Mouse (Mus musculus) forebrain, embryonic 13.5 days (tissue): ENCODE results near the gene Mbtps2. TPM values are rescaled to one million over a fixed set of nuclear protein-coding genes. Genes with fewer than 3 reads are reported as not detected.
A peak's percentile ranks its signal among the peaks of the same experiment; 100 is the strongest.

ENCODE experiments used
- ATAC-seq: fragments of 200-750 bp; cut with Nextera tagmentation; 2 replicates; pipeline ENCODE4 v1.8.0; 2017
- H3K27ac ChIP-seq: fragments of 300-500 bp; sonication (generic); 2 replicates; pipeline ENCODE4 v1.5.1; 2015; ENCODE audit warnings: inconsistent platforms, mild to moderate bottlenecking, moderate library complexity
- H3K27me3 ChIP-seq: fragments of 300-500 bp; sonication (generic); 2 replicates; pipeline ENCODE4 v1.6.1; 2015; ENCODE audit warnings: mild to moderate bottlenecking, inconsistent platforms
- H3K36me3 ChIP-seq: fragments of 300-500 bp; sonication (generic); 2 replicates; pipeline ENCODE4 v1.6.1; 2015; ENCODE audit warnings: mild to moderate bottlenecking, inconsistent platforms; ENCODE audit not compliant: poor library complexity, severe bottlenecking
- H3K4me1 ChIP-seq: fragments of 300-500 bp; sonication (generic); 2 replicates; pipeline ENCODE4 v1.6.1; 2015; ENCODE audit warnings: inconsistent platforms
- H3K4me2 ChIP-seq: fragments of 300-500 bp; sonication (generic); 2 replicates; pipeline ENCODE4 v1.6.1; 2015; ENCODE audit warnings: inconsistent platforms, mild to moderate bottlenecking, moderate library complexity
- H3K4me3 ChIP-seq: fragments of 300-500 bp; sonication (generic); 2 replicates; pipeline ENCODE4 v1.5.1; 2015; ENCODE audit warnings: mild to moderate bottlenecking, inconsistent platforms
- H3K9ac ChIP-seq: fragments of 300-500 bp; sonication (generic); 2 replicates; pipeline ENCODE4 v1.6.1; 2015; ENCODE audit warnings: mild to moderate bottlenecking, inconsistent platforms
- H3K9me3 ChIP-seq: fragments of 300-500 bp; sonication (generic); replicated peaks from 2 replicates; pipeline ENCODE4 v1.6.1; 2016; ENCODE audit warnings: inconsistent platforms
- WGBS: fragments of 180-500 bp; shearing (Covaris S2); methylation state at CpG from one replicate; pipeline ENCODE4 v1.1.7; 2015; 5-methylcytosine and 5-hydroxymethylcytosine counted together
- polyA plus RNA-seq: library from polyadenylated mRNA; unstranded; fragments of >200 nt; fragmentation: Nextera tagmentation; extraction: Ambion mirVana; gene quantifications from 2 replicates; pipeline ENCODE4 v1.2.1, GENCODE M21; 2015

The Mbtps2 gene
- polyA plus RNA-seq, 1 experiment from 2014 or later = 26.1 TPM

DNA sequence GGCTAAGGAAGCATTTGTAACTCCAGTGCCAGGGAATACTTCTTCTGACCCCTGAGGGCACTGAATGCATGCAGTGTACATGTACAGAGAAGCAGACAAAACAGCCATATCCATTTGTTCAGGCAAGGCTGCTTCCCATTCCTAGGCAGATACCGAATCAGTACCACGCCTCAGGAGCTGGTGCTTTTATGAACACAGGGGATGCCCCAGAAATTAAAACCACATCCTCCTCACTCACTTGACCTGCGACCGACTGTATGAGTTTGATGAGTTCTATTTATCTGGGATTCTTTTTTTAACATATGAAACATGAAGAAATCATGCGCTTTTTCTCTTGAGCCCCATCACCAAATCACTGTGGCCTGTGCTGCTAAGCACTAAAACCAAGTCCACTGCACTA, 1.7 kb downstream of the Mbtps2 start:
- Histone ChIP-seq H3K9ac (peak overlapping the region; percentile 78; the same call in 1 of the 2 replicates), H3K36me3 (no peaks in the 10 kb centered on the region), H3K9me3 (no peaks in the 10 kb centered on the region), H3K27me3 (no peaks in the 10 kb centered on the region), H3K4me2 (peak overlapping the region; percentile 57), H3K27ac (no peak overlapping the region), H3K4me1 (0 out of 2 replicates have a peak, but pooled peaks cover 8% of the 10 kb centered on the region), H3K4me3 (peak overlapping the region; percentile 59)
- 91% methylated on average over 5 of the region's 5 CpGs for WGBS
- ATAC-seq = no peak

DNA sequence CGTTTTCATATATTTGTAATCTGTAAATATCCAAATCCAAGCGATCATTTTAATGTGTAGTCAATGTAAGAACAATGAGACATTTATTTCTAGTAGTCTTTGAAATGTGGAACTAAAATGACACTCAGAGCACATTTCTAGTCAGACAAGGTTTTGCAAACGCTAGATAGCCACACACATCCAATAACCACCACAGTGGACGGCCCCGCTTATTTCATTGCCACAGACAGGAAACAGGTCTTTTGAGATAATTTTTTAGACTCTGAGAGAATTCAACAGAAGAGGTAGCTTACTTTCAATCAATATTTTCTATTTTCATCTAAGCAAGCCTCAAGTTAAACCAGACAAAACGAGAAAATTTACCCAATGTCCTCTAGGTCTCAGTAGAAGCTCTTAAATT, 2.6 kb downstream of the Mbtps2 start:
- WGBS = 89% methylated on average over 6 of the region's 6 CpGs
- H3K9ac ChIP-seq = no peak overlapping the region
- no peaks in the 10 kb centered on the region for H3K9me3 ChIP-seq
- no peak overlapping the region for H3K4me3 ChIP-seq
- H3K27ac ChIP-seq = no peak overlapping the region
- 0 out of 2 replicates have a peak, but pooled peaks cover 8% of the 10 kb centered on the region for H3K4me1 ChIP-seq
- no peaks in the 10 kb centered on the region for H3K27me3 ChIP-seq
- H3K4me2 ChIP-seq = no peak overlapping the region
- no peak for ATAC-seq
- H3K36me3 ChIP-seq = no peaks in the 10 kb centered on the region

DNA sequence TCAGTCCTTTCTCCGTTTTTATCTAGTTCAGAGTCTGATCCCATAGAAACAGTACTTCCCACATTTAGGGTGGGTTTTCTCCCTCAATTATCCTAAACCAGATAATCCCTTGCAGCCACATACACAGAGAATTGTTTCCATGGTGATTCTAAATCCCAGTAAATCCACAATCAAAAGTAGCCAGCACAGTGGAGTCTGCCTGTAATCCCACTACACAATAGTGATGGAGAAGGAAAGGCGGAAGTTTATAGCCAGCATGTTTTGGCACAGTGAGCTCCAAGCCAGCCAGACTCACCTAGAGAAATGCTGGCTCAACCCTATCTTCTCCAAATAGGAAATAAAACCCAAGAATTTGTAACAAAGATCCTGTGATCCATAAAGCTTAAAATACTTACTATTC, 3.9 kb downstream of the Mbtps2 start:
- WGBS = 41% methylated on average over 2 of the region's 2 CpGs
- peaks cover 9% of the 10 kb centered on the region; the same call in 1 of the 2 replicates for H3K36me3 ChIP-seq
- H3K9ac ChIP-seq = no peak overlapping the region
- H3K4me1 ChIP-seq = 0 out of 2 replicates have a peak, but pooled peaks cover 8% of the 10 kb centered on the region
- H3K27ac ChIP-seq = no peak overlapping the region
- no peaks in the 10 kb centered on the region for H3K27me3 ChIP-seq
- H3K4me3 ChIP-seq = no peak overlapping the region
- H3K4me2 ChIP-seq = no peak overlapping the region
- no peak for ATAC-seq
- H3K9me3 ChIP-seq = no peaks in the 10 kb centered on the region

DNA sequence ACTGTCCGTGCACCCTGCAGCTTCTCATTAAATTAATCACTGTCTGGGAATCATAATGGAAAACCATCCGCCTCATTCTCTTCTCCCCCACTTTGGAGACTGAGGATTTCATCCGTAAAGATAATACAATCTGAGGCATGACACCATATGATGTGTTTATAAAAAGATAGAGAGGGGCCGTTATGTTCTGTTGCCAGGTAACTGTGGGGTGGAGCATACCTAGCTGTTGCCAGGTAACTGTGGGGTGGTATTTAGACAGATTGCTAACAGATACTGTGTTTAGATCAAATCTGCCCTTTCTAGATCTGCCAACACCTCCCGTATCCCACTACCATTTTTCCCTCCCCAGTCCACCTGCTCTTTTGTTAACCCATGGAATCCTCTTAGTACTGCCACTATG, 11.5 kb downstream of the Mbtps2 start:
- Histone ChIP-seq H3K9me3 (no peaks in the 10 kb centered on the region), H3K4me2 (no peak overlapping the region), H3K4me3 (no peak overlapping the region), H3K27ac (0 out of 2 replicates have a peak overlapping the region, but pooled peaks have one; percentile 31), H3K9ac (no peak overlapping the region), H3K27me3 (no peaks in the 10 kb centered on the region), H3K36me3 (peaks cover 12% of the 10 kb centered on the region), H3K4me1 (no peaks in the 10 kb centered on the region)
- WGBS = 45% methylated on average over 5 of the region's 5 CpGs
- 0 out of 2 replicates have a peak, but pooled peaks have one; percentile 27 for ATAC-seq

GRCm38 (mm10) chrX:157586397-157586796, 12.1 kb downstream of the Mbtps2 start:
- Histone ChIP-seq H3K36me3 (peaks cover 12% of the 10 kb centered on the region), H3K9ac (no peak overlapping the region), H3K4me2 (no peak overlapping the region), H3K9me3 (no peaks in the 10 kb centered on the region), H3K4me1 (no peaks in the 10 kb centered on the region), H3K27me3 (no peaks in the 10 kb centered on the region), H3K27ac (no peak overlapping the region), H3K4me3 (no peak overlapping the region)
- peak; percentile 67; the same call in 1 of the 2 replicates for ATAC-seq

- Histone ChIP-seq H3K27ac (no peak overlapping the region), H3K27me3 (no peaks in the 10 kb centered on the region), H3K4me2 (no peak overlapping the region), H3K4me3 (no peak overlapping the region), H3K36me3 (peaks cover 13% of the 10 kb centered on the region), H3K9ac (no peak overlapping the region), H3K9me3 (no peaks in the 10 kb centered on the region), H3K4me1 (no peaks in the 10 kb centered on the region)
- no peak for ATAC-seq
- 60% methylated on average over 6 of the region's 6 CpGs for WGBS
Observed at GRCm38 (mm10) chrX:157579108-157579614, 19.4 kb downstream of the Mbtps2 start.

DNA sequence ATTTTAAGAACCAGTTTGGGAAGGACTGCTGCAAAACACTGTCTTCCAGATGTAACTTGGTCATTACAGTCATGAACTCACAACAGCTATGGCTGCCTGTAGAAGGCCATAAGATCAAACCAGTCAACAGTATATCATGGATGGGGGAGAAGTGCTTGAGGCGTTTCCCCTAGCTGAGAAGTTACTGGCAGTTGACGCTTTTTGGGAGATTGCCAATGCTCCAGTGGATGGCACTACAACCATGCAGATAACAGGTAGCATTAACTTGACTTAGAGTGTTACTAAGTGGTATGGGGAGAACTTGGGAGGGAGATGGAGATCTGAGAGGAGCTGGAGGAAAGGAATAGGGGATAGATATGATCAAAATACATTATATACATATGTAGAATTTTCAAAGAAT, 23.8 kb downstream of the Mbtps2 start:
- H3K27me3 ChIP-seq = no peaks in the 10 kb centered on the region
- no peak for ATAC-seq
- H3K4me2 ChIP-seq = no peak overlapping the region
- H3K4me3 ChIP-seq = no peak overlapping the region
- 86% methylated on average over 2 of the region's 2 CpGs for WGBS
- H3K9ac ChIP-seq = no peak overlapping the region
- H3K4me1 ChIP-seq = no peaks in the 10 kb centered on the region
- H3K9me3 ChIP-seq = no peaks in the 10 kb centered on the region
- H3K27ac ChIP-seq = no peak overlapping the region
- H3K36me3 ChIP-seq = peaks cover 13% of the 10 kb centered on the region

DNA sequence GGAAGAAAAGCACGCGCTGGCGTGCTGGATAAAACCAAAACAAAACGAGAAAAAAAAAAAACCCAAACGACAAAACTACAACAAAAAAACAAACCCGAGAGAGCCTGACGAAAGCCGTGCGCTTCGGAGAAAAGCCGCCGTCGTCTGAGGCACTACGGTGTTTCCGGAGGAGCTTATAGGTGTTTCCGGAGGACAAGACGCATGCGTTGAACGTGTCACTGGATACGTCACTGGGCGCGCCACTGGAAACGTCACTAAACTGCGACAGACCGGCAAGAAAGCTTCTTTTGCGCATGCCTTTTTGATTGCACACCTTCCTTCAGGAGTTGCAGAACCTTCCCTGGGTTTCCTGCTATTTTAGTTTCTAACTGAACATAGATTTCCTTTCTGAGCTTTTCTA, 29.7 kb downstream of the Mbtps2 start, which contains the start of gene Yy2:
Gene Yy2 (minus strand): TSS at position 146 of the 400 bp plus-strand sequence.
- Histone ChIP-seq H3K9me3 (no peaks in the 10 kb centered on the region), H3K9ac (no peak within 1 kb of the TSS), H3K4me3 (no peak within 1 kb of the TSS), H3K4me2 (no peak within 1 kb of the TSS), H3K4me1 (no peaks in the 10 kb centered on the region), H3K27me3 (no peaks in the 10 kb centered on the region), H3K36me3 (peaks cover 12% of the 10 kb centered on the region), H3K27ac (no peak within 1 kb of the TSS)
- 93% methylated on average over 26 of the region's 26 CpGs for WGBS
- no peak for ATAC-seq

- Histone ChIP-seq H3K4me3 (no peak overlapping the region), H3K9ac (no peak overlapping the region), H3K27me3 (no peaks in the 10 kb centered on the region), H3K4me1 (no peaks in the 10 kb centered on the region), H3K4me2 (no peak overlapping the region), H3K27ac (no peak overlapping the region), H3K36me3 (peaks cover 12% of the 10 kb centered on the region), H3K9me3 (no peaks in the 10 kb centered on the region)
- WGBS = 83% methylated on average over 10 of the region's 10 CpGs
- no peak for ATAC-seq
Observed at GRCm38 (mm10) chrX:157563794-157564193, 34.7 kb downstream of the Mbtps2 start.

- Histone ChIP-seq H3K27me3 (no peaks in the 10 kb centered on the region), H3K4me3 (no peak overlapping the region), H3K4me2 (no peak overlapping the region), H3K4me1 (no peaks in the 10 kb centered on the region), H3K27ac (no peak overlapping the region), H3K36me3 (peaks cover under 1% of the 10 kb centered on the region; the same call in 1 of the 2 replicates), H3K9ac (no peak overlapping the region), H3K9me3 (no peaks in the 10 kb centered on the region)
- ATAC-seq = peak; percentile 67; the same call in 1 of the 2 replicates
- 21% methylated on average over 3 of the region's 3 CpGs for WGBS
Observed at GRCm38 (mm10) chrX:157547082-157547481, 51.4 kb downstream of the Mbtps2 start.

DNA sequence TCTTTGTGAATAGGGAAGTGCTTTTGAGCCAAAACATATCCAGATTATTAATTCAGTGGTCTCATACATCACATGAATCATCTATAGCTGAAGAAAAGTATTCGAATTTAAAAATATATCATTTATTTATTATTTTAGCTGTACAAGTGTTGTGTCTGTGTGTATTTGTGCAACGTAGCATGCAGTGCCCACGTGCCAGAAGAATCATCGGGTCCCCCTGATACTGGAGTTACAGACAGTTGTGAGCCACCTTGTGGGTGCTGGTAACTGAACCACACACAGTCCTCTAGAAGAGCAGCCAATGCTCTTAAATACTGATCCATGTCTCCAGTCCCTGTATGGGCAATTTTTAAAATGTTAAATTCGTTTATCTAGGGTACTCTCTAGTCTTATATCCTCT, 92.1 kb downstream of the Mbtps2 start:
- H3K4me1 ChIP-seq = no peaks in the 10 kb centered on the region
- no peak overlapping the region for H3K4me3 ChIP-seq
- no peak overlapping the region for H3K9ac ChIP-seq
- no peak overlapping the region for H3K27ac ChIP-seq
- H3K36me3 ChIP-seq = no peaks in the 10 kb centered on the region
- H3K4me2 ChIP-seq = no peak overlapping the region
- no peaks in the 10 kb centered on the region for H3K9me3 ChIP-seq
- H3K27me3 ChIP-seq = no peaks in the 10 kb centered on the region
- WGBS = 73% methylated on average over 5 of the region's 5 CpGs
- no peak for ATAC-seq

DNA sequence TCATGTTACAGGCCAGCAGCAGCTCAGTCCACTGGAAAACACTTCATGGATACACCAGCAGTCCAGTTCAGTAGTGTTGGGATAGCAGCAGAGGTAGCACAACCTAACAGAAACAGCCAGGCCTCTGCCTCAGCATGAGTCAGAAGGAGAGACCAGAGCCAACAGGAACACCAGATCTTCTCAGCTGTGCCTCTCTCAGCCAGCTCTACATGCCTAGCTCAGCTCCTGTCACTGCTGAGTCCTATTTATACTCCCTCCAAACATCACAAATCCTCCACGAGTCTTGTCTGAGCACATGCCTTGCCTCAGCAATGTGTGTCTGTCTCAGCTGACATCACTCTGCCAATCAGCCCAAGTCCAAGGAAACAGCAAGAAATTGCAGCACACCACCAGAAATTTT, 94.0 kb downstream of the Mbtps2 start:
- Histone ChIP-seq H3K4me1 (no peaks in the 10 kb centered on the region), H3K4me3 (no peak overlapping the region), H3K9ac (no peak overlapping the region), H3K27me3 (no peaks in the 10 kb centered on the region), H3K36me3 (no peaks in the 10 kb centered on the region), H3K9me3 (no peaks in the 10 kb centered on the region), H3K4me2 (no peak overlapping the region), H3K27ac (no peak overlapping the region)
- ATAC-seq = no peak
- 71% methylated on average over 1 of the region's 1 CpGs for WGBS

DNA sequence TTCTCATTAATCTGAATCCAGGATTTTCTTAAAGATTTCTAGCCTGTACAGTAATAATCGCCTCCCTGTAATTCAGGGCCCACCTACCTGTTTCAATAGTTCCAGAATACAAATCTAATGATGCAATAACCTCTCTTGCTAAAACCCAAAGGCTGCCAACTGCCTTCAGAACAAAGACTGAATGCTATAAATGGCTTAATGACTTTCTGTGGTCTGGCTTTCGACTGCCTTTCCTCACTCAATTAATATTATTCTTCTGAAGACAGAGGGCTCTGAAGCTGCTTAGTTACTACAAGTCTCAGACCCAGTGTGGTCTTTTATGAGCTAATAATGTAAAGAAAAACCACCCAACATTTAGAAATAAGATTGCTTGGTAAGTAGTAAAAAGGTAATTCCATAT, 96.6 kb downstream of the Mbtps2 start:
- Histone ChIP-seq H3K27me3 (no peaks in the 10 kb centered on the region), H3K27ac (no peak overlapping the region), H3K4me1 (no peaks in the 10 kb centered on the region), H3K36me3 (no peaks in the 10 kb centered on the region), H3K4me2 (no peak overlapping the region), H3K9me3 (no peaks in the 10 kb centered on the region), H3K4me3 (no peak overlapping the region), H3K9ac (no peak overlapping the region)
- ATAC-seq = no peak
- WGBS = 64% methylated on average over 2 of the region's 2 CpGs
